Mouse (Mus musculus): ENCODE measurements around the gene Gast.
A peak's percentile ranks its signal among the peaks of the same experiment; 100 is the strongest.
"Not testable (repeated sequence)": the region's sequence is repeated elsewhere in the genome, so short reads cannot be mapped to it uniquely, and the experiment has no call there.

The Gast gene

DNA sequence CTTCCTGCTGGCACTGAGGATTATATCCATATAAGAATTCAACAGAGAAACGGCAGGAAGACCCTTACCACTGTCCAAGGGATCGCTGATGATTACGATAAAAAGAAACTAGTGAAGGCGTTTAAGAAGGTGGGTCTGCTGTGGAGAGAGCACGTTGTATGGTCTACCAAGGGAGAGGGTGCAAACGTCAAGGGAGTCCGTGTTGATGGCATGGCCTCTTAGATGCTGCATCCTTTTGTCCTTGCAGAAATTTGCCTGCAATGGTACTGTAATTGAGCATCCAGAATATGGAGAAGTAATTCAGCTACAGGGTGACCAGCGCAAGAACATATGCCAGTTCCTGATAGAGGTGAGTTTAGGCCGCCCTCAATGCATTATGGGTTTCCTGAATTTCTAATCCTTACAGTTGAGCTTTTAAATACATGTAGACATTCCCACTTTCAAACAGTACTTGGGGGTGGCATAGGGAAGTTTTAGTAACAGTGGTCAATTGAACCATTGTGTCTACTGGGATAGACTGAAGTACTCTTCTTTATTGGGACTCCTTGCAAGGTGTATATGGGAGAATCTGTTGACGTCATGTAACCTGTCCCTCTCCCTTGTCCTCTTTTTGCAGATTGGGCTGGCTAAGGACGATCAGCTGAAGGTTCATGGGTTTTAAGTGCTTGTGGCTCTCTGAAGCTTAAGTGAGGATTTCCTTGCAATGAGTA is 13.4 kb upstream of the Gast start:
- not testable (repeated sequence) for DNase-seq (ENCODE audit: low spot score in 2 of 2)

DNA sequence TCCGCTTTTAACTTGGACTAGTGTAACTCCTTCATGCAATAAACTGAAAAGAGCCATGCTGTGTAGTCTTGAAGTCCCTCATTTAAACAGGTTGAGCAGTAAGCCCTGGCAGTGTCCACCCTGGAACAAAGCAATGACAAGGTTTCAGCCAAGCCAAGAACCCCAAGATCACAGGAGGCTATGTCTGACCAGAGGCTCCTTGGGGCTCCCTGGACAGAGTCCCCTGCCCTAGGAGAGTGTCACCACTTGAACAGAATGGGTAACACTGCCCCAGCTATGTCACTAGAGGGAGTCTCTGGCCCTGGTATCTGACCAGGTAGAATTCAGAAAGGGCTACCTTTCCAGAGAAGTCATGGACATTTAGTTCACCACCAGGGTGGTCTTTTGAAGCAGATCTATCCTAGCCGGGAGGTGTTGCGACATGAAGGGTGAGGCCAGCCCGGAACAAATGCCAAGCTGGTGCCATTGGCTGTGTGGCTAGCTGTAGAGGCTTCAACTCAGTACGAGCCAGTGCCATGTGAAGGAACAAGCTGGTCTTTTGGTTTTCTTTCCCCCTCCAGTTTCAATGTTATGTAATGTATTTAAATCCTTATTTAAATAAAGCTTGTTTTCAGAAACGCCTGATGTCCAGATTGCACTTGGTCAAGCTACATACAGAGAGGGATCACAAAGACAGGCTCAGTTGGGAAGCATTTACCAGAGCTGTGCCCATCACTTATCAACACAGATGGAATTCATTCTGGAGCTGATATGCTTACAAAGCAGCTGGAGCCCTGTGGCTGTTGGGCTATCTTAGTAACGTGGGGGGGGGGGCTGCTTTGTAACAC is 12.5 kb upstream of the Gast start:
- DNase-seq (ENCODE audit: low spot score in 2 of 2), result not testable (repeated sequence)

DNA sequence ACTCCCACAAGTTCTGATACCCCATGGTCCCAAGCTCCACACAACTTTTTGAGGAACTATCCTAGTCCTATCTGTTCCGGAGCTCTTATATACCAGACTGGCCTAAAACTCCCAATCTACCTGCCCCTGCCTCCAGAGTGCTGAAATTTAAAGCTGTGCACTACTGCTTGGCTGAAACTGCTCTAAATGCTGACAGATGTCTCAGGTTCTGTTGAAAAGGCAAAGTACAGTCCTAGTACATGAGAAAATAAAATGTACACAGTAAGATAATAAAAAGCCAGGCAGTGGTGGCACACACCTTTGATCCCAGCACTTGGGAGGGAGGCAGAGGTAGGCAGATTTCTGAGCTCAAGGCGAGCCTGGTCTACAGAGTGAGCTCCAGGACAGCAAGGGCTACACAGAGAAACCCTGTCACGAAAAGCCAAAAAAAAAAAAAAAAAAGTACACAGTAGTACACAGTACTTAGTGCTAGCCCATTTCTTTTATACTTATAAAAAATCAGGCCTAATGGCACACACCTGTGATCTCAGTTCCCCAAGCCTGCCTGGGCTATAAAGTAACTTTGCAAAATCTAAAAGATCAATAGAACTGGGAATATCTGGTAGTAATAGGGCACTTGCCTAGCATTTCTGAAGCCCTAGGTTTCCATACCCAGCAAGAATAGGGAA is 11.5 kb upstream of the Gast start:
- no peak for DNase-seq (ENCODE audit: low spot score in 2 of 2)

DNA sequence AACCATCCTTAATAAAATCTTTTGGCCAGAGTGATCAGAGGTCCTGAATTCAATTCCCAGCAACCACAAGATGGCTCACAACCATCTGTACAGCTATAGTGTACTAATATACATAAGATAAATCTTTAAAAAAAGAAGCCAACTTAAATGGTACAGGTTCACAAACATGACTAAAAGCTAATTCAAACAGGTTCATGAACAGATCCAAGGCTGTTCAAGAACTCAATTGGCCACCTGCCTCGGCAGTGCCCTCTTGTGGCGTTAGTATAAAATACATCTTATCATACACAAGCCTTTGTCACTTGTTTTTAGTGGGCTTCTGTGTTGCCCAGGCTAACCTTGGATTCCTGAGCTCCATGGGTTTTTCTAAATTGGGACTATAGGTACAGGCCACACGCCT is 10.6 kb upstream of the Gast start:
- peak in 1 of 2 experiments; percentile 66 for DNase-seq (ENCODE audit: low spot score in 2 of 2)

DNA sequence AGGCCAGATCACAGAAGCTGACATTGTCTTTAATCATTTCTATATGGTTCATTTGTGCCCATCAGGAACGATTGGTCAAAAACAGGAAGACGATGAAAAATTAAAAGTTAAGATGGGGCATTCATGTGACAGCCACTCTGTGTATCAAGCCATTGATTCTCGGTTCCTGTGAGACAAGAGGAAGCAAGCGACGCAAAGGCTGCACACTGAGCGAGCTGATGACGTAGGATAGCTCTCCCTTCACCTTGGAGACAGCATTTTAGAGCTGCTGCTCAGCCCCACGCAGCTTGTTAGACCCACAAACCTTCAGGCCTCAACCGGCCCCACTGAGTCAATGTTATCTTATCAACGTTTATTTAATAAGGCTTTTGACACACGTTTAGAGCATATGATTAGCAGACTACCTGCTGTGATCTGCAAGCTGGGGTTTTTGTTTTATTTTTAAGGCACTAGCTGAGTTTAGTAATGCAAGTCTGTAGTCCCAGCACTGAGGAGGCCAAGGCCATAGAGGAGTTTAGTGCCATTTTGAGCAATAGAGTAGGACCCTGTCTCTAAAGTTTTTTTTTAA is 9.1 kb upstream of the Gast start:
- no peak for DNase-seq (ENCODE audit: low spot score in 2 of 2)

DNA sequence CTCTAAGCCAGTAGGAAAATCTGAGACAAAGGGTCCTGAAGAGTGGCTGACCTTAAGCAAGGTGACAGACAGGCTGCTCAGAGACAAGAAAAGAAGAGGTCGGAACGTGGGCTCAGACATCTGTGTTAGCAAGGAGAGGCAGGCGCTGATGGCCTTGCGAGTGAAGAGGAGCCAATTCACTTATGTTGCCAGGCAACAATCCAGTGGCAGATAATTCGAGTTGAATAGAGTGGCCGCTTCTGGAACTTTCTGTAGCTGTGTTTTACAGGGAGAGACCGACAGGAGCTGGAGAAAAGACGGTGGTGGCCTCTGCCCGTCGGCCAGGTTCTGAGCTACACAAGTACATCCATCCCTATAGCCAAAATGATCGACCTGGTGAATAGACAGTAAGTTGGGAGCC is 6.9 kb upstream of the Gast start:
- no peak for DNase-seq (ENCODE audit: low spot score in 2 of 2)

DNA sequence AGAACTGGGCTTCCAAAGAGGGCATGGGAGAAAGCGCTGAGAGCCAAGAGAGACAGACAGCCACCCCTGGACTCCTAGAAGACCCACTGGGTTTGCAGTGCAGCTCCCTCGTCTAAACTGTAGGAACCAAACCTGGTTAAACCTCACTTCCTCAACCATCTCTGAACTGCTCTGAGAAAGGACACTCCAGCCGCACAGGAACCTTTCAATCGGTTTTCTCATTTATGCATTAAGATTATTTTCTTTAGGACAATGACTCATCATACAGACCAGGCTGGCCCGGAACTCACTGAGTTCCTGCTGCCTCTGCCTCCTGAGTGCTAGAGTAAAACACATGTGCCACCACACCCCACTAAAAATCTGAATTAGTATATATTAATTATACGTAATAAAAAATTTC is 6.4 kb upstream of the Gast start:
- DNase-seq (ENCODE audit: low spot score in 2 of 2), result no peak

DNA sequence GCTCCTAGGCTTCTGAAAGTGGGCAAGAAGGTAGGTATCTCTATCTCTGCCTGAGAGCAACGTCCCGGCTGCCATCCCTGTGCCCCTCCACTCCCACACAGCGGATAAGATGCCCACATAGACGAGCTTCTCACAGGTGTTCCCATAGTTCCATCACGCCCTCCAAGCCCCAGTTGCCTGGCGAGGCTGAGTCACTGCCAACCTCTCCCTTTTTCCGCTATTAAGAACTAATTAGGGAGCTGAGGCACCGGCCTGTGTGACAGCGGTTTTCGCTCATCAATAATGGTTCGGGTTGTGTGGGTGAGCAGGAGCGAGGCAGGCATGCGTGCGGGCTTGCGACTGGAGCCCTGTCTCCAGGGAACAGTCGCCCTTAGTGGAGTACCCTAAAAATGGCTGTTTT is 4.0 kb upstream of the Gast start:
- no peak for DNase-seq (ENCODE audit: low spot score in 2 of 2)

DNA sequence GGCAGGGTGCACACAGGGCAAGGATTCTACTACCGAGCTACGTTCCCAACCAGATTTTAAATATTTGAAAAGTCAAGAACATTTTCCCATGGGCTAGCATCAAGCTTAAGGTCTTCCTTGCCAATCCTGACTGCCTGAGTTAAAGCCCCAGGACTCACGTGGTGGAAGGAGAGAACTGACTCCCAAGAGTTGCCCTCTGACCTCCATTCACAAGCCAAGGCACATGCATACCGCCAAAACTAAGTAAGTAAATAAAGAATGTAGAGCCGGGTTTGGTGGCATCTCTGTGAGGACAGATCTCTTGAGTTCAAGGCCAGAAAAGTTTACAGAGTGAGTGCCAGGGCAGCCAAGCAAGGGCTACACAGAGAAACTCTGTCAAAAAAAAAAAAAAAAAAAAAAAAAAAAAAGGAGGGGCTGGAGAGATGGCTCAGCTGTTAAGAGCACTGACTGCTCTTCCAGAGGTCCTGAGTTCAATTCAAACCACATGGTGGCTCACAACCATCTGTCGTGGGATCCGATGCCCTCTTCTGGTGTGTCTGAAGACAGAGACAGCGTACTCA is 3.3 kb upstream of the Gast start:
- DNase-seq (ENCODE audit: low spot score in 2 of 2), result not testable (repeated sequence)

DNA sequence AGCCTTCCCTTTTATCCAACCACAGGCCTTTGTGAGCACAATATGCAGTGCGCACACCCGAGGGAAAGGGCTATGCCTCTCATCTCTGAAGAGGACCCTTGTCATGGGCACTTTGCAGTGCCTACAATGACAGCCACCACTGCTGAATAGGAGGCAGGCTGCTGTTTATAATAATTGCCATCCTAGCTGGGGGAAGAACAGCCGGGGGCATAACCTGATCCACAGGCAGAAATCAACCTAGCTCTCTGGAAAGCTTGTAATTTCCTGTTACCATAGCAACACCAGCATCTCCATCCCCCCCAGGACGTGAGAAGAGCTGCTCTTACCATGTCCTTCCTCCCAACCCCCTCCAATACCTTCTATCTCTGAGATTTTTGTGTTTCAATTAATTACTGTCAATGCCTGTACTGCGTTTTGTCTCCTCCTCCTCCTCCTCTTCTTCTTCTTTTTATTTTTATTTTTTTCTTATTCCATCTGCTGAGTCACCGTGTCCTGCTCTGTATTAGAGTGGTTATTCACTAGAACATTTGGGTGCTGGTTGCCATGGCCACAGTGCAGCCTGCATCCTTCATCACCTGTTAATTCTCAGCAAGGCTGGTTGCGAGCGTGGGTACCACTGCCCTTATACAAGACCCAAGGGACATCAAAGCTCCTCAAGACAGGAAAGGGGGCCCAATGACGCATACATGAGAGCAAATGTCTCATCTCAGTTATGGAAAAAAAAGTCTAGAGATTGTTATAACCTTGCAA is 1.3 kb upstream of the Gast start:
- no peak for DNase-seq (ENCODE audit: low spot score in 2 of 2)

DNA sequence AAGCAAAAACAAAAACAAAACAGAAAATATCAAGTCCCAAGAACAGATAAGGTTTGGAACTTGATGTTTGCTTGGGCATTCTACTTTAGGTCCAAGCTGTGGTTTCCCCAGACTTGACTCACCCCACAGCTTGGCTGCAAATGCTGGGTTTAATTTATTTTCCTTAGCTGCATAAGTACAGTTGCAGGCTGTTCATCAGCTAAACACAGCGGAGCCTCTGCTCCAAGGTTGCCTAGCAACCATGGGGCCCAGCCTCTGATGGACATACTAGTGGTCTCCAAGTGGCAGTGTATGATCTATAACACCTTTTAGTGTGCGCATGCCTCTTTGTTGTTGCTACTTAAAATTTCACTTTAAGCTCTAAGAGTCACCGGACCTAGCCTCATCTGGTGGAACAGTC is 1.5 kb downstream of the Gast start:
- no peak for DNase-seq (ENCODE audit: low spot score in 2 of 2)

DNA sequence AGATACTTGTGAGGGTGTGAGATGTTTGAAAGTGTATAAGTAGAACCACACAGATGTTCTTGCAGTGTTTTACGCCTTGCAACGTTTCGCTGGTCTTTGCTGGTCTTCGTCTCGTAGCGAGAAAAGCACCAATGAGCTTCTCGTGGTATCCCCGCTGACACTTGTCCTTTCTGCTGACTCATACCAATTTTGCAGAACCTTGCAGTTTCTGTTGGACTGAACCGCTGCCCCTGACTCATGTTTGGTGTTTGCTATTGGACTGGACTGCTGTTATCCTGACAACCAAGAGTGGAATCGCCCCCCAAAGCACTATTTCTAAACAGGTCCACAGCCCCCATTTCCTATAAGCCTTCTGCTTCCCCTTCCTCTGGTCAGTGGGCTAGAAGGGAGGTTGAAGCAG is 10.1 kb downstream of the Gast start:
- DNase-seq (ENCODE audit: low spot score in 2 of 2), result no peak

DNA sequence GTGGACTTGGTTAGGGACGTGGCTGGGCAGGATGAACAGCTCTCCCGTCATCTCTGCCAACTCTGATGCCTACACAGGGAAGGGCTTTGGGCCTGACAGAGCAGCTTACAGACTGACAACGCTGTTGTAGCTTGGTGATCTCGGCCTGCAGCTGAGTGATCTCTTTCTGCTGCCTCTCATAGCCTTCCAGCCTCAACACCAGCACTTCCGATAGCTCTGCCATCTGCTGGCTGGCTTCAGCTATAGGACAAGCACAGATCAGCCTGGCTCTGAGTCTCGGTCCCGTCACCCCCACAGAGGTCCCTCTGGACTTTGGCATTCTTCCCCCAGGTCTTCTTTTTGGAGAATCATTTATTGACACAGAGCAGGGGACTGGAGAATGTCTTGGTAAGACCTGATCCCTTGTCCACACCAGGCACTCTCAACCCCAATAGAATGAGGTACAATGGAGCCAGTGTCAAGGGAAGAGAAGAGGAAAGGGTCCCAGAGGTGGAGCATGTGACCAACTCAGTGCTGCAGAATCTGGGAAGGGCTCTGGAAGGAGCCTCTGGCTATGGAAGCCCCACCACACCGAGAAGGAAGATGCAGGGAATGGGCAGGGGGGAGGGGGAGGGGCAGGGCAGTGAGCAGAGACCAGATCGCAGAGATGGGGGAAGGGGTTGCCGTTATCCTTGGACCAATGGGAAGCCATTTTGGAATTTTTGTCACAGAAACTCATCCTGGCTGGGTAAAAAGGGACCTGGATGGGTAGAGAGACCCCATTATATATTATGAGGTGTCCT is 18.1 kb downstream of the Gast start:
- peak in 1 of 2 experiments; percentile 46 for DNase-seq (ENCODE audit: low spot score in 2 of 2)

DNA sequence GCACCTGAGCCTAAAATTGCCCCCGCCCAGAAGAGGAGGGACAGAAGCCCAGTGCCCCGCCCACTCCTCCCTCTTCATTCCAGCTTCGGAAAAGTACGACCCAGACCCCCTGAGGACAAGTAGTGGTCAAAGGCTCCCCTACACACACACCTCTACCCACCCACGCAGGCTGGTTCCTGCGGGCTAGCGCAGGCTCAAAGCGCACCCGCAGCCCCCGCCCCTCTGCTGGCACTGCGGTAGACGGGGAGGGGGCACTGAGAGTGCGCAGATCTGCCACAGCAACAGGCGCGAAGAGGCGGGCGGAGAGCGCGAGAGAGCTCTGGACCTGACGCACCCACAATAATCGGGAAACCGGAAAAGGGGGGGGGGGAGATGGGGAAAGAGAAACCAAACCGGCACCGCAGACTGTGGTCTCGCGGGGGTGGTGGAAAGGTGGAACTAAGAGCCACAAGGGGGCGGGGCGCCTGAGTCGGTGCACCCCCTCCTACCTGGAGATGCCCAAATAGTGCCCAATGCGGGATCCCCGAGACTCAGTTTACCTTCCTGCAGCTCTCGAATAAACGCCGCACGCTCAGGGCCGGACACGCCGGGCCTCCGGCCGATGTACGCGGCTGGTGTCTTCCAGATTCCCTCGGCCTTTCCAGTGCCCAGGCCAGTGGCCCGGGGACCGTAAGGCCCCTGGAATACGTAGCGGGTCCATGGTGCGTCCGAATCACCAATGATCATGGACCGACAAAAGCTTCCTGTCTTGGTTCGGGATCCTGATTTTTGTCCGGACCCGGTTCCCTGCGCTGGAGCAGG is 21.1 kb downstream of the Gast start:
- peak in 1 of 2 experiments; percentile 52 for DNase-seq (ENCODE audit: low spot score in 2 of 2)

DNA sequence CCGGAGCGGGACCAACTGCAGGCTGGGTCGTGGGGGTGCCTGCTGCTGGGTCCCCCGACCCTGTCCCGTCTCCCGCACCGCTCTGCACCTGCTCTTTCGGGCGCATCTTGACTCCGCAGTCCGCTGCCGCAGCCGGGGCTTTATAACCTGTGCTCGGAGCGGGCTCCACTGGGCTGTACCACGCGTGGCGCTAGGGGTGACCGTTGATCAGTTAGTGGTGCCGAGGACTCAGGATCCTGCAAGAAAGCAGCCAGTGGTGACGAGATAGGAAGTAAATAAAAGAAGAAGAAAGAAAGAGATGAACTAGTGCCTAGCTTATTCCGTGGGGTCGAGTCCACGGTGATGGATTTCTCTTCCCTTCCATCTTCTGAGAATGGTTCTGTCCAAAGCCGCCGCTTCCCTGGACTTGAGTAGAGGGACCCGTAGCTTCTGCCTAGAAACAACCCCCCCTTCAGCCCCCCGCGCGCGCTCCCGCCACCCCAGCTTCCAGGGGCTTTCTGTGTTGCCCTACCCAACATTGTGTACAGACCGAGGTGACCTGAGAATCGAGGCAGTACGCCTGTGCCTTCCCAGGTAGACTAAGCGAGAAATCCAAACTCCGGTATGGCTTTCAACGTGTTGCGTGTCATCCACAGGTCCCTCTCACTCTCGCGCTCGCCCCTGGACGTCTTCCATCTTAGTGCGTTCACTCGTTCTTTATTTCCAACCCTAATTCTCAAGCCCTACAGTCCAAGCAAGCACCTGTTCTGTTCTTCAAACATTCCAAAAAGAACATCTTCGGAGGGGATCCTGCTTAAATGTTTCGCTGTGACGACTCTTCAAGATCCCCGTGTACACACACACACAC is 22.0 kb downstream of the Gast start, which contains the start of gene Hap1:
TSS of gene Hap1 (minus strand) at position 157 of the 847 bp plus-strand sequence.
- peak; percentile 68 to 79 for DNase-seq (ENCODE audit: low spot score in 2 of 2)

DNA sequence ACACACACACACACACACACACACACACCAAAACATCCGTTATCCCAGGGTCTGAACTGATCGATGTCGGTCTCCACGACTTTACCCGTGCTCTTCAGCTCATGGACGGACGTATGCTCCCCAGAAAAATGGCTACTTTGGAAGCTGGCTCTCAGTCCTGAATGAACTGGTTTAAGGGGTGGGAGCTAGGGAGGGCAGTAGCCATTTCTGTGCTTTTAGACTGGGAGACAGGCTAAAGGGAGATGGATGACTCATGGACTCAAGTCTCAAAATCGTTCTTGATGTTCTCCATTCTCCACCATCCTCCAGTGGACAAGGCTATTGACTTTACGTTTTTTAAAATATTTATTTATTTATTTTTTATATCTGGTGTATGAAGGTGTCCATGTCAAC is 22.6 kb downstream of the Gast start:
- no peak for DNase-seq (ENCODE audit: low spot score in 2 of 2)

DNA sequence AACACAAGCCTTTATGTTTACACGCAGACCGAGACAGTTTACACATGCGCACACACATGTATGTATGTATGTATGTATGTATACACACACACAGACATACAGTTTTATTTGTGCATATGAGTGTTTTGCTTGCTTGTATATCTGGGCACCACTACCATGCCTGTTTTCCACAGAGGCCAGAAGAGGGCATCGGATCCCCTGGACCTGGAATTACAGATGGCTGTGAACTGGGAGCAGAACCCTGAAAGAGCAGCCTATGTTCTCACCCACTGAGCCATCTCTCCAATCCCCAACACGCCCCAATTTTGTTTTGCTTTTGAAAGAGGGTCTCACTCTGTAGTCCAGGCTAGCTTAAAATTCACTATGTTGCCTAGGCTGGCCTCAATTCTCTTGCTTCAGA is 23.2 kb downstream of the Gast start:
- no peak for DNase-seq (ENCODE audit: low spot score in 2 of 2)

DNA sequence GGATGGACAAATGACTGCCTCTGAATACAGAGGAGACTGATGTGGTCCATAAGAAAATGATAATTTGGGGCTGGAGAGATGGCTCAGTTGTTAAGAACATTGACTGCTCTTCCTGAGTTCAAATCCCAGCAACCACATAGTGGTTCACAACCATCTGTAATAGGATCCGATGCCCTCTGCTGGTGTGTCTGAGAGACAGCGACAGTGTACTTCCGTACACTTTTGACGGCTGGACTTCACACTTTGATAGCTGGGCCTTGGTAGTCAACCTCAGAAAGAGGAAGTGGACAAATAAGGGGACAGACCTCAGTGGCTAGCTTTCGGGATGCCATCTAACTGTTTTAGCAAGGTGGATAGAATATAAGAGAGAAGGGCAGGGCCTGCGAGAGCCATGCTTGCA is 26.0 kb downstream of the Gast start:
- DNase-seq (ENCODE audit: low spot score in 2 of 2), result no peak

DNA sequence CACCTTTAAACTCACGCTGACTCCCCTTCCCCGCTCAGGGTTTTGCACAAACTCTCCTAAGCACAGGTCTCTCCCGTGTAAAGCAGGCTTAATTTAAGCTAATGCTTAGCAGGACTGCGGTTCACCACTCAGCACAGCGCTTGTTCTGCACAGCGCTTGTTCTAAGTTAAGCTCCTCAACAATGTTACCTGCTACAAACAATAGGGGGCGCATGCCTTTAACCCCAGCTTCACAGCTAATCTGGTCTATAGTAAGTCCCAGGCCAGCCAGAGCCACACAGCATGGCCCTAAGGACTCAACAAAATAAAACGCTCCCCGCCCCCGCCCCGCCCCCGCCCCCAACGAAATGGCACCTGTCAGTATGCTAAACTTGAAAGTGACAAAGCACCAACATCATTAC is 26.9 kb downstream of the Gast start:
- not testable (repeated sequence) for DNase-seq (ENCODE audit: low spot score in 2 of 2)

Measured in cerebellum, postnatal 4 days (tissue).